Mouse (Mus musculus) kidney, adult 11 months (tissue): ENCODE results near the gene Trmo.

Experiments
- DNase-seq: peaks from one replicate; pipeline ENCODE4 v3.0.0; 2022

Trmo gene

GRCm38 (mm10) chr4:46389013-46389611 is at the start of gene Trmo:
Trmo (minus strand) TSS chr4:46389437.
- DNase-seq = peak; percentile 94

DNA sequence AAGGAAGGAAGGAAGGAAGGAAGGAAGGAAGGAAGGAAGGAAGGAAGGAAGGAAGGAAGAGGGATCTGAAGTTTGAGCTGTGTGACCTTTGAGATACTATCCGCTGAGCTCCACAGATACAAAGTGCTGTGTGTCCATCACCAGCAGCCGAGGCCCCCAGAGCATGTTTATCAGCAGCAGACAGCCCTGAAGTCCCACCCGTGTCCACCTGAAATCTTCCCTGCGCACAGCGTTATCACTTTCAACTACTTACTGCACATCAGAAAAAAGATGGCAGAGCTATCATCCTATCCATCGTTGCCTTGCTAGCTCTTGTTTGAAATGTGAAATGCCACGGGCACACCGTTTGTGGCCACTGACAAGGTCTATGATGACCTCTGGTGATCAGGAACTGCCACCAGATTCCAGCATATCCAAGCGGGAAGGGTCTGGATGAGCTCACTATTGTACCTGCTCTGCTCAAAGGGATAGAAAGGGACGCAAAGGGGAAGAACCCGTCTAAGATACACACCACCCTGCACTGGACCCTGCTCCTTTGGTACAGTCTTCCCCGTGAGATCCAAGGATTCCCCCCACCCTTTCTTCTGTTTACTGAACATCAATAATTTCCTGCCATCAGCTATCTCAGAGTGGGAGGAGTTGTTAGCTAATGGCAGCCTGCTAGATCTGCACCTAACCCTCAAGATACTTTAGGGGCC is 43.3 kb upstream of the Trmo start:
- DNase-seq = no peak

GRCm38 (mm10) chr4:46428903-46429499 is 39.8 kb upstream of the Trmo start:
- DNase-seq = no peak

DNA sequence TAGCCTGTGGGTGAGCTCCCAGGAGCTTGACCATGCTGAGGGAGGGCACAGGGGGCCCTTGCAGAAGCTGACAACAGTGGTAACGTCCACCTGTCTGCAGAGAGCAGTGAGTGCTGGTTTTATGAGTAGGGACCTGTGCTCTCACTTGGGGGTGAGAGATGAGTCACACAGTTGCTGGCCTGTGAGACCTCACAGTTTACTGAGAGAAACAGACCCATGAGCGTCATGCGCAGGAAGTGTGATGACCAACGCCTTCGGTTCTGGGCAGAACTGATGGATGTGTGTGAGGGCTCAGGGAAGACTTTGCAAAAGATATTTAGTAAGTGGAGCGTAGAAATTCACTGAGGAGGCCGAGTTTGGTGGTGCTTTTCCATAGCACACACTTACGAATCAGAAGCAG is 33.4 kb upstream of the Trmo start:
- no peak for DNase-seq

DNA sequence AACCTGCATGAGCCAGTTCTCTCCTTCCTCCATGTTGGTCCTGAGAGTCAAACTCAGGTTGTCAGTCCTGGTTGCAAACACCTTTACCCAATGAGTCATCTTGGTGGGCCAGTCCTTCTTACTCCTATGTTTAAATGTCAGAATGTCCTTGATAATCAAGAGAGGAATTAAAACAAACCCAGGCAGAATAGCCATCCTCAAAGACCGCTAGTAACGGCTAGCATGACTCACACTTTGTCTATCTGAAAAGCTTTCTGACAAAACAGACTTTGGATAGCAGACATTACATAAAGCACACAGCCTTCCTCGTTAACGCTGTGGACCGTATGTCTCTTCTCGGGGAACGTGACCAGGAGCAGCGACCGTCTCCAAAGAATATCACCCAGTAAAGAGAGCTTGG is 29.6 kb upstream of the Trmo start:
- no peak for DNase-seq

DNA sequence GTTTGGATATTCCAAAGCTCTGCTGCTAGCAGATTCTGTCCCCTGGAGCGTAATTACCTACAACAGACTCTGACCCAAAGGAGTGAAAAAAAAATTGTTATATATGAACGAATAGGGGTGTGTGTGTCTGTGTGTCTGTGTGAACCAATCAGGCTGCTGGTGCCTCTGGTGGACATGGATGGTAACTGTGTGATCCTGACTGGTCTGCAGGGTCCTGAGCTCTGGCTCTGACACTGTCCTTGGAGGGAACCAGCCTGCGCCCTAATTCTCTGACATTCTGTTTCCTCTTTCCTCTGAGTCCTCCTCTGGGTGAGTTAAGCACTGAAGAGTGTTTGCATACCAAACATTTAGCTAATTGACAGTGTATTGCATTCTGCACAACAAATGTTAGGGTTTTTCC is 28.3 kb upstream of the Trmo start:
- DNase-seq = peak; percentile 14

DNA sequence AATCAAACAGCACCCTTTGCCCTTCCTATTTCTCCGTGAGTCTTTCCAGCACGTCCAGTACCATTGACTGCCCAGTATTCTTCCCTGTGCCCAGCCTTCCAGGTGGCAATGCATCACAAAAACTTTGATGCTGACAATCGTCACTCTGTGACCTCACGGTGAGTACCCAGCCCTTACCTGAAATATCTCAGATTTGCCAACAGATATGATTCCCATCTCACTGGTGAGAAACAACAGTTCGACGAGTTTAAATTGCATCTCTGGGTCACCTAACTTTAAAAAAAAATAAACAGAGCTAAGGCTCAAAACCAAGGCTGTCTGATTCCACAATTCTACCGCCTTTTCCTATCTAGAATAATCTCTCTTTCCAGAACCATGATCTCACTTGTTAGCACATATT is 24.2 kb upstream of the Trmo start, which contains the start of gene Hemgn:
Gene Hemgn, minus strand, starts transcription at position 101 of the 400 bp plus-strand sequence.
- DNase-seq = no peak

DNA sequence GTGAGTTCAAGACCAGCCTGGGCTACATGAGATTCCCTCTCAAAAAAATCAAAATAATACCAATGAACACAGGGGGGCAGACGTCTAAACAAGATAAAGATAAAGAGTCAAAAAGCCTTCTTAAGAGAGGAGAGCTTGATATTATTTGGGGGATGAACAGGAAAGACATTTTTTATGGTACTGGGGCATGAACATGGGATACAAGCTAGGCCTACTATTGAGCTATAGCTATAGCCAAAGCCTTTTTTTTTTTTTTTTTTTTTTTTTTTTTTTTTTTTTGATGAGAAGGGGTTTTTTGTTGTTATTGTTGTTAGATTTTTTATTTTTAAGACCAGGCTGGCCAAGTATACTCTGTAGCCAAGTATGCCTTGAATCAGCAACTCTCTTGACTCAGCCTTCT is 22.9 kb upstream of the Trmo start:
- DNase-seq = no peak

DNA sequence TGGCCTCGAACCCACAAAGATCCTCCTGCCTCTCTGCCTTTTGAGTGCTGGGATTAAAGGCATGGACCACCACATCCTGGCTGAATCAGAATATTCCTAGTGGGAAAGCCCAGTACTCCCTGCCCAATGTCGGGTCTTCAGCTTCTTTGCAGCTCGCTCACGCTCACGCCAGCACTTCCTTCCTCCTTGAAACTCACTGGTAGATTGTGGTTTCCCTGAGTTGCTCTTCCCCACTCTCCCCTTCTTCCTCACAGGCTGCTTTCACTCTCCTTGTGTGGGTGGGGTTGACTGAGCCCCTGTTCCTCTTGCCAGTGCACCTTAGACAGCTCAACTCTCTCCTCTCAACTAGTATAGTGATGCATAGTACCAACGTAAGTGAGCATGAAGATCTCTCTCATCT is 22.3 kb upstream of the Trmo start:
- DNase-seq = no peak

DNA sequence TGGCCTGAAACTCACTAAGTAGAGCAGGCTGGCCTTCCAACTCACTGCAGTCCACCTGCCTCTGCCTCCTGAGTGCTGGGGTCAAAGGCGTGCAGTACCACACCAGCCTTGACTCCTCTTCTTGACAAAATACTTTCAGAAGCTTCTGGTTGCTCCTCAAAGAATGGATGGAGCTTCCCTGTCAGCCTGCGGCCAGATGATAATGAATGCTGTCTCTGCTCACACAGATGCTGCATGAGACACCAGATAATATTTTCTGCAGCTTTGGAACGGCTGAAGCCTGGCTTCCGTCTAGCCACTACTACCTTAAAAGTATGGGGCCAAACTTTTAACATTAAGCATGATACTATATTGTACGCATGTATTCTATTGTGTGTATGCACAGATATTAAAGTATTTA is 21.4 kb upstream of the Trmo start:
- DNase-seq = no peak

GRCm38 (mm10) chr4:46406966-46407703 is 17.9 kb upstream of the Trmo start:
- DNase-seq = no peak

- DNase-seq = no peak
These were observed 15.0 kb upstream of the Trmo start for GRCm38 (mm10) chr4:46404042-46404795.

- no peak for DNase-seq
These were observed 9.6 kb upstream of the Trmo start for GRCm38 (mm10) chr4:46398839-46399238.

DNA sequence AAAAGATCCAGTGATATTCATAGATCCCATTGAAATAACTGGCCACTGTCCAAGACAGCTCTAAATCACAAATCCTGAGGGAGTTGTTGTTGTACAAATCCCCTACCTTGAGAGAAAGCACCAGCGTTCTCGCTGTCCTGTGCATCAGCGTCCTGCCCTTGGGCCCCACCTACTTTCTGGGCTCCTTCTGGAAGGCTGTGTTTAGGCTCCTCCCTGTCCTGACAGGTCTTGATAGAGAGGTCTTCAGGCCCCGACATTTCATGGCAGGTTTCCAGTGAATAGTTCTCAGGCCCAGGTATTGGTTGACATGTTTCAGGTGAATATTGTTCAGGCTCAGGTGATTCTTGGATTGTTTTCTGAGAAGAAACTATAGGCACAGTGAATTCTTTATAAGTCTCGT is 6.5 kb upstream of the Trmo start:
- DNase-seq = no peak

DNA sequence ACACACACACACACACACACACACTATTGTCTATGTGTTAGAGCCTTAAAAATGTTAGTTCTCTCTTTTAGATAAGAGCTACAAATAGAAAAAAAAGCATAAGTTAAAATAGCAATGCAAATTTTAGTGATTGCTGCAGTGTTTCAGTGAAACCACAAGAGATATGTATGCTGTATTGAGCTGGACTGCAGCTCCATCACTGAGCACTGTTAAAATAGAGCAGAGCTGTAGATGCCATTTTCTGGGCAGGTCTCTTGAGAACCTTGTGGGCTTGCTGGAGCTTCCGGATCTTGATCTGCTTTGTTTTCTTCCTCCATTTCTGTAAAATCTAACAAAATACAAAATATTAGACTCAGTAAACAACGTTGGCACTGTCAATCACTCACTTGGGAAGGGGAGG is 5.2 kb upstream of the Trmo start:
- DNase-seq = no peak

DNA sequence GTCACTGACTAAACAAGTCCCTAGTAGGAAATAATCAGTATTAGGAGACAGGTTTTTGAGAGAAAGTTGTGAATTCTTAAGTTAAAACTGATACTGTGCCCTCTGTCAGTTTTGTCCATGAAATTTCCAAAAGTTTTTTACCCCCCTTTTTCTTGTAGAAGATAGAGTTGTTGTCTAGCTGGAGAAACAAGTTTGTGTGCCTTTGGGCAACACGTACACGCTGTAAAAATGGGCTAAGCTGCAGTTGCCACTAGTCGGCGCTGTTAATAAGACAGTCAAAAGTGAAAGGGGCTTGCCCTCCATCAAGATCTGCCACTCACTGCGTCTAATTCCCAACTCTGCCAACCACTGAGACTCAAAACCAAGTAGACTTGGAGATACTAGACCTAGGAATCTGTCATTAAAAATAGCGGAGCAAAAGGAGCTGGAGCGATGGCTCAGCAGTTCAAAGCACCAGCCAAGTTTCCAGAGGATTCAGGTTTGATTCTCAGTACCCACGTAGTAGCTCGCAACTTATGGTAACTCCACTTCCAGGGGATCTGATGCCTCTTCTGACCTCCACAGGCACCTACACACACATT is 1.2 kb upstream of the Trmo start:
- peak; percentile 75 for DNase-seq

DNA sequence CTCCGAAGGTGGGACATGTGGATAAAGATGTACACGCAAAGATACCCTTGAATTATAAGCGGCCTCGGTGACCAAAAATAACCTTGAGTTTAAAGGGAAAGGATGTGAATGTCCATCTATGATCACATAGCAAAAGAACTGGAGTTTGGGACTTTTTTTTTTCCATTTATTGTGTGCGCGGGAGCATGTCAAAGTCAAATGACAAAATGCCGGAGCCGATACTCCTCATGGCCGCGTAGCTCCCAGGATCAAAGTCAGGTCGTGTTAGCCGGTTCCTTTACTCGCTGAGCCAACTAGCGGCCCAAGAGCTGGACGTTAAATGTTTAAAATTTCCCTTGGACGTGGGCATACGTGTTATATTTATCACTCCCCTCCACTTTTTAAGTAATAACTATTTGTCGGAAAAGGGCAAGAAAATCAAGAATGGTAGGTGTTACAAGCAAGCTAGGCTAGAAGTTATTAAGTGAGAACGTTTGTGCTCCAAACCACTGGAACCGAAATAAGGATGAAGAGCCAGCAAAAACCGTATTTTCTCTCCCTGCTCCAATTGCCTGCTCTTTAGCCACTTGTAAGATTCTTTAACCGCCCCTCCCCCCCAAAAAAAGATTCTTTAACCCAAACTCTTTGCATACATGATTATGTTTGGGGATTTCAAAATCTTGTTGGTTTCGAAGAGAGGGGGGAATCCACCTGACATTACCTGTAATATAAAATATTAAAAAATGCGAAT is 540 bp upstream of the Trmo start:
- no peak for DNase-seq

GRCm38 (mm10) chr4:46388556-46388955 is 681 bp downstream of the Trmo start:
- no peak for DNase-seq

- peak; percentile 87 for DNase-seq
These were observed 14.3 kb downstream of the Trmo start for GRCm38 (mm10) chr4:46374869-46375368.

- DNase-seq = no peak
These were observed 14.8 kb downstream of the Trmo start for GRCm38 (mm10) chr4:46374455-46374854.

GRCm38 (mm10) chr4:46371030-46371429 is 18.2 kb downstream of the Trmo start:
- DNase-seq = peak; percentile 24

GRCm38 (mm10) chr4:46370406-46370805 is 18.8 kb downstream of the Trmo start:
- DNase-seq = no peak
